Mouse (Mus musculus): ENCODE results near the gene Mad1l1. TPM values are rescaled to one million over a fixed set of nuclear protein-coding genes. Genes with fewer than 3 reads are reported as not detected.

Gene Mad1l1
- polyA plus RNA-seq, 1 experiment from 2014 or later: 27.8 TPM

DNA sequence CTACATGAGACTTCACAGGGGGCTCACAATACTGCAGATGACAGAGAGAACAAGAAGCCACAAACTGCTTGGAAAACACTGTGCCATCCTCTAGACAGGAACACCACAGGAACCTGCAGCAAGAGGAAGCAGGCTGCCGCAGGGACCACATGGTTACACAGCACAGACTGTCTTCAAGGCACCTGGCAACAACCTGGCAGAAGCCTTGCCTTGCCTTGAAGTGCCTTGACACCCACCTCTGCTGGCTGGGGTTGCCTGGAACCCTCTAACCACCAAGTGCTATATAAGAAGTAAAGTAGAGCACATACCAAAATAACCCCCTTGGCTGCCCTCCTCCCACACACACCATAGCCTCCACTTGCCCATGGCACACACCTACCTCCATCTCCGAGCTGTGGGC is 177.8 kb downstream of the Mad1l1 start:
- Histone ChIP-seq H3K27me3 (ENCODE audit: control insufficient read depth, insufficient read depth, low read length) (no peaks in the 10 kb centered on the region), H3K4me3 (ENCODE audit: low read length) (no peak overlapping the region), H3K9ac (ENCODE audit: low read length) (no peak overlapping the region), H3K36me3 (ENCODE audit: control insufficient read depth, insufficient read depth) (no peaks in the 10 kb centered on the region), H3K27ac (ENCODE audit: low read length) (no peak overlapping the region), H3K9me3 (replicated peaks; ENCODE audit: control insufficient read depth, low read length) (no peaks in the 10 kb centered on the region), H3K4me2 (ENCODE audit: low read depth, low read length) (no peak overlapping the region), H3K4me1 (ENCODE audit: control insufficient read depth, insufficient read depth, low read length) (peaks cover 4% of the 10 kb centered on the region; the same call in 1 of the 2 replicates)
- 89% methylated on average over 2 of the region's 2 CpGs for WGBS
- no peak for ATAC-seq (replicated peaks; ENCODE audit: extremely low read depth, insufficient read depth, low FRiP score)

DNA sequence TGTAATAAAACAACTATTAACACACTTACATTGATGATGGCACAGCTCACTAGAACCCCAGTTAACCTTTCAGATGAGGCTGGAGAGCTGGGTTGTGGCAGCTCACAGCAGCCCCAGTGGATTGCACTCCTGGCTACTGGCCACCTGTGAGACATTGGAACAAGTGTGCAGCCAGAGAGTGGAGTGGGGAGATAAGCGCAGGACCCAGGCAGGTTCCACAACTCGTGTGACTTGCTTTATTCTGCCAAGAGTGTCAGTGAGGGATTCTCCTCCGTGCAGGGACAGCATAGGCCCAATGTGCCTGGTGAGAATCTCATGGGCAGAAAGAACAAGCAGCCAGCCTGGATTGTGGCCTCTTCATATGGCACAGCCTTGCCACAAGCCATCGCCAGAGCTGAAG is 180.0 kb downstream of the Mad1l1 start:
- Histone ChIP-seq H3K9me3 (replicated peaks; ENCODE audit: control insufficient read depth, low read length) (no peaks in the 10 kb centered on the region), H3K36me3 (ENCODE audit: control insufficient read depth, insufficient read depth) (no peaks in the 10 kb centered on the region), H3K4me3 (ENCODE audit: low read length) (no peak overlapping the region), H3K27ac (ENCODE audit: low read length) (no peak overlapping the region), H3K4me2 (ENCODE audit: low read depth, low read length) (no peak overlapping the region), H3K9ac (ENCODE audit: low read length) (no peak overlapping the region), H3K4me1 (ENCODE audit: control insufficient read depth, insufficient read depth, low read length) (peaks cover 8% of the 10 kb centered on the region), H3K27me3 (ENCODE audit: control insufficient read depth, insufficient read depth, low read length) (no peaks in the 10 kb centered on the region)
- 49% methylated on average over 4 of the region's 4 CpGs for WGBS
- ATAC-seq (replicated peaks; ENCODE audit: extremely low read depth, insufficient read depth, low FRiP score): peak; percentile 55; the same call in 1 of the 2 replicates

DNA sequence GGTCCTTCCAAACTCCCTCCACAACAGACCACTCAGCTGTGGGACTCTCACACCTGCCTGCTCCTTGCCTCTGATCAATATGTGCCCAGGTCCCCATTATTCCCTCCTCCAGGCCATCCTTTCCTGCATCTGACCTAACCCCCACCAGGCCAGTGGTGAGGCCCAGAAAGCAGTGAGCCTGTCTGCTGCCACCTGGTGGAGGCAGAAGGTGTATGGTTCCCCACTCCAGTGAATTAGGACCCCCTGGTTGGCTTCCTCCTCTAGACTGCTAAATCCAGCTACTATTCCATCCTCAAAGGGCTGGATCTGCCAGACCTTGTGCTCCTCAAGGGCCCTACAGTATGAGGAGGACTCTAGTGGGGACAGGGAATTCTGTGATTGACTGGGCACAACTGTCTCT is 181.1 kb downstream of the Mad1l1 start:
- H3K9me3 ChIP-seq (replicated peaks; ENCODE audit: control insufficient read depth, low read length): no peaks in the 10 kb centered on the region
- no peak for ATAC-seq (replicated peaks; ENCODE audit: extremely low read depth, insufficient read depth, low FRiP score)
- H3K27me3 ChIP-seq (ENCODE audit: control insufficient read depth, insufficient read depth, low read length): no peaks in the 10 kb centered on the region
- no peak overlapping the region for H3K9ac ChIP-seq (ENCODE audit: low read length)
- no peaks in the 10 kb centered on the region for H3K36me3 ChIP-seq (ENCODE audit: control insufficient read depth, insufficient read depth)
- no peak overlapping the region for H3K27ac ChIP-seq (ENCODE audit: low read length)
- no peak overlapping the region for H3K4me2 ChIP-seq (ENCODE audit: low read depth, low read length)
- H3K4me1 ChIP-seq (ENCODE audit: control insufficient read depth, insufficient read depth, low read length): peaks cover 18% of the 10 kb centered on the region
- H3K4me3 ChIP-seq (ENCODE audit: low read length): no peak overlapping the region

DNA sequence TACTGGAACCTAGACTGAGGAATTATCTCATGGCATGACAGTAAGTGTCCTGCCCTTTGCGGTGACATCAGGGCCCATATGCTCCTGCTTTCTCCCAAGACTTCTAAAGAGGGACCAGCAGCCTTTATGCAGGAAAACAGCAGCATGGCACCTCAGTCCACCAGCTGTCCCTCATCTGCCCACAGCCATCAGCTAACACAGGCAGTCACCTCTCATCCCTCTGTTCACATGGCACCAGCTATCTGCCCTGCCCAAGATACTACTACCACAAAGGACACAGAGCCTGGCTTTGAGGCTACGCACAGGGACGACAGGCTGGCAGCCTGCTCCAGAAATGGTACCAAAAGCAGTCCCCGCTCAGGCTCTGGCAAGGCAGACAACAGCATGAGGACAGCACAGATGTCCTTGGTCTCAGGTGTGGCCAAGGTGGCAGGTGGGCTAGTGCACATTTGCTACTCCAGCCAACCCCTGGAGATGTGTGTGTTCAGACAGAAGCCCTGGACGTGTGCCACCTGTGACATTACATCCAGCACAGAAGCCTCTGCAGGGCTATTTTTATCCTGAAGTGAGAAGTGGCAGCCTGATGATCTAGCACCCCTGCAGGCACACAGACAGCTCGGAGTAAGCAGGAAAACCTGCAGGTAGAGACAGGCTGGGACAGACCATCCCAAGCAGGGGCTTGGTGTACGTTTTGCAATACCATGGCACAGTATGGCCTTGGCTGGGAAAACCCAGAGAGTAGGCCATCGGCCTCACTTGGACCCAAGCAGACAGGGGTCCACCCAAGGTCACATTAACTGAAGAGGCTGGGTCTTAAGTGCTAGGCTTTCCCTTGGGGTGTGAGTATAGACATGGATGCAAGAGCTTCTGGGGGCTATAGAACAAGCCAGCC is 185.4 kb downstream of the Mad1l1 start:
- 60% methylated on average over 8 of the region's 8 CpGs for WGBS
- H3K9ac ChIP-seq (ENCODE audit: low read length): peak overlapping the region; percentile 30; the same call in 1 of the 2 replicates
- no peaks in the 10 kb centered on the region for H3K27me3 ChIP-seq (ENCODE audit: control insufficient read depth, insufficient read depth, low read length)
- H3K9me3 ChIP-seq (replicated peaks; ENCODE audit: control insufficient read depth, low read length): no peaks in the 10 kb centered on the region
- H3K4me1 ChIP-seq (ENCODE audit: control insufficient read depth, insufficient read depth, low read length): peaks cover 14% of the 10 kb centered on the region
- no peak overlapping the region for H3K4me3 ChIP-seq (ENCODE audit: low read length)
- no peak overlapping the region for H3K4me2 ChIP-seq (ENCODE audit: low read depth, low read length)
- ATAC-seq (replicated peaks; ENCODE audit: extremely low read depth, insufficient read depth, low FRiP score): peak; percentile 73
- H3K27ac ChIP-seq (ENCODE audit: low read length): peak overlapping the region; percentile 67
- H3K36me3 ChIP-seq (ENCODE audit: control insufficient read depth, insufficient read depth): no peaks in the 10 kb centered on the region

DNA sequence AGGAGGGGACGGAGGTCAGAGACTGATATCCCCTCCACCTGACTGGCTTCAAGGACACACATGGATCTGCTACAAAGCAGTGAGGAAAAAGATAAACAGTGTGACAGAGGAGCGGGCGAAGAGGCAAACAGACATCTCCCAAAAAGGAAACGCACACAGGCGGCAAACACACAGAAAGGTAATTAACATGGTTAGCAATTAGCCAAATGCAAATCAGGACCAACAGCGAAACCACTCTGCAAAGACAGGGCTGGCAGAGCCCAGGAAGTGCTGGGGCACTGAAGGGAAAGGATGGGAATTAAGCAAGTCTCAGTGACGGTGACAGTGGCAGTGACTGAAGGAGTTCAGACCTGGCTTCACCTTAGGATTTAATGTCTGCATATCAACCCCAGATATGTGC is 187.3 kb downstream of the Mad1l1 start:
- no peak overlapping the region for H3K27ac ChIP-seq (ENCODE audit: low read length)
- no peaks in the 10 kb centered on the region for H3K9me3 ChIP-seq (replicated peaks; ENCODE audit: control insufficient read depth, low read length)
- 87% methylated on average over 7 of the region's 7 CpGs for WGBS
- H3K4me1 ChIP-seq (ENCODE audit: control insufficient read depth, insufficient read depth, low read length): peaks cover 14% of the 10 kb centered on the region
- H3K4me2 ChIP-seq (ENCODE audit: low read depth, low read length): no peak overlapping the region
- no peaks in the 10 kb centered on the region for H3K36me3 ChIP-seq (ENCODE audit: control insufficient read depth, insufficient read depth)
- H3K9ac ChIP-seq (ENCODE audit: low read length): no peak overlapping the region
- H3K4me3 ChIP-seq (ENCODE audit: low read length): no peak overlapping the region
- no peaks in the 10 kb centered on the region for H3K27me3 ChIP-seq (ENCODE audit: control insufficient read depth, insufficient read depth, low read length)
- no peak for ATAC-seq (replicated peaks; ENCODE audit: extremely low read depth, insufficient read depth, low FRiP score)

DNA sequence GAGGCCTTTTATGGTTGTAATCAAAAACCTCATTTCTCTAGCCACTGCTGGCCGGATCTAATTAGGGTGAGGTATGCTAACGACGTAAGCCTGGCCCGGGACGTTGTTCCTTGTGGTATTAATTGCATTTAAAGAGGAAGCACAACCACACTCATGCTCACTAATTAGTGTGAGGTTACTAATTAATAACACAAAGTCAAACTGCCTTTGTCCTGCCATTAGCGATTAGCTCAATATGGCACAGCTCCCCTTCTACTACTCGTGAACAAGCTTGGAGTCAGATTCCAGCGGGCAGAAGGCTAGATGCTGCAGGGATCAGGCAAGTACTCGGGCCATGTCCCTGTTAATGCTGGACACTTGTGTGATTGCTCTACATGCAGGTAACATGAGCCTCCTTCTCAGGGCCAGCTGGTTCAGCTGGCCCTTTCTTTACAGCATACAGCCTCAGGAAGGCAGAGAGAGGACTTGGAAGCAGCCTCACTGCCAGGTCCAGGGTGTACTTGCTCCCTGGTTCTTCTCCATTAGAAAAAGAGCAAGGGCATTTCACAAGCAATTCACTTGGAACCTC is 192.9 kb downstream of the Mad1l1 start:
- no peaks in the 10 kb centered on the region for H3K27me3 ChIP-seq (ENCODE audit: control insufficient read depth, insufficient read depth, low read length)
- H3K9me3 ChIP-seq (replicated peaks; ENCODE audit: control insufficient read depth, low read length): no peaks in the 10 kb centered on the region
- WGBS: 88% methylated on average over 9 of the region's 9 CpGs
- no peak overlapping the region for H3K4me3 ChIP-seq (ENCODE audit: low read length)
- no peaks in the 10 kb centered on the region for H3K4me1 ChIP-seq (ENCODE audit: control insufficient read depth, insufficient read depth, low read length)
- H3K9ac ChIP-seq (ENCODE audit: low read length): no peak overlapping the region
- no peak overlapping the region for H3K4me2 ChIP-seq (ENCODE audit: low read depth, low read length)
- ATAC-seq (replicated peaks; ENCODE audit: extremely low read depth, insufficient read depth, low FRiP score): no peak
- H3K27ac ChIP-seq (ENCODE audit: low read length): no peak overlapping the region
- H3K36me3 ChIP-seq (ENCODE audit: control insufficient read depth, insufficient read depth): no peaks in the 10 kb centered on the region

DNA sequence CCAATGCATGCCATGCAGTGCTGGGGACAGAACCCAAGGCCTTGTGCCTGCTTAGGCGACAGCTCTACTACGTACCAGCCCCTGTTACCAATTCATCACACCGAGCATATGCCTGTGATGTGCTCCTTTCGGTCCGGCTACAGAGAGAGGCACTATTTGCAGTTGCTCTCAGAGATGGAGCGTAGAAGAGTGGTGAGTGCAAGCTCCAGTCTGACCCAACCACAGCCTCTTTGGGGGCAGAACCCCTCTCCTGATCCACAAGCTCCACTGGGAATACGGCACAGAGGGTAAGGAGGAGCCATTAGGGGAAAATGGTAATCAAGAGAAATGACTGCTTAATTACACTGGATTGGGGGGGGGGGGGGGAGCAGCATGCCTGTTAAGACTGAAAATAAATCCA is 193.4 kb downstream of the Mad1l1 start:
- H3K4me1 ChIP-seq (ENCODE audit: control insufficient read depth, insufficient read depth, low read length): no peaks in the 10 kb centered on the region
- no peak for ATAC-seq (replicated peaks; ENCODE audit: extremely low read depth, insufficient read depth, low FRiP score)
- H3K9ac ChIP-seq (ENCODE audit: low read length): no peak overlapping the region
- 96% methylated on average over 7 of the region's 7 CpGs for WGBS
- H3K27me3 ChIP-seq (ENCODE audit: control insufficient read depth, insufficient read depth, low read length): no peaks in the 10 kb centered on the region
- no peak overlapping the region for H3K27ac ChIP-seq (ENCODE audit: low read length)
- H3K4me2 ChIP-seq (ENCODE audit: low read depth, low read length): no peak overlapping the region
- no peak overlapping the region for H3K4me3 ChIP-seq (ENCODE audit: low read length)
- no peaks in the 10 kb centered on the region for H3K36me3 ChIP-seq (ENCODE audit: control insufficient read depth, insufficient read depth)
- H3K9me3 ChIP-seq (replicated peaks; ENCODE audit: control insufficient read depth, low read length): no peaks in the 10 kb centered on the region

DNA sequence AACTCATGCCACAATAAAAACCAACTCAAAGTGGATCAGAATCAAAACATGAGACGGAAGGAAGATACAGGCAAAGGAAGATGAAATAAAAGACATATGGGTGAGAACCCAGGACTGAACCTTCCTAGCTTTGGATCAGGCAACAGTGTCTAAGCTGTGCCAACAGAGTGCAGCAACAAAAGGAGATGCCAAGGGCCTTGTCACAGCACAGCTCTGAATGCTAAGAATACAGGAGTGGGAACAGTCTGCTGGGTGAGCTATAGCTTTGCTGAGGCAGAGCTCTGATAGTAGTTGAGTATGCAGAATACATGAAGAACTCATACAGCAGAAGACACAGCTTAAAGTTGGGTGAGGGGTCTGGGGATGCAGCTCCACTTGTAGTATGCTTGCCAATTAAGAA is 196.7 kb downstream of the Mad1l1 start:
- no peaks in the 10 kb centered on the region for H3K36me3 ChIP-seq (ENCODE audit: control insufficient read depth, insufficient read depth)
- WGBS: 95% methylated on average over 1 of the region's 1 CpGs
- no peak overlapping the region for H3K27ac ChIP-seq (ENCODE audit: low read length)
- H3K4me1 ChIP-seq (ENCODE audit: control insufficient read depth, insufficient read depth, low read length): no peaks in the 10 kb centered on the region
- H3K9ac ChIP-seq (ENCODE audit: low read length): no peak overlapping the region
- no peaks in the 10 kb centered on the region for H3K27me3 ChIP-seq (ENCODE audit: control insufficient read depth, insufficient read depth, low read length)
- ATAC-seq (replicated peaks; ENCODE audit: extremely low read depth, insufficient read depth, low FRiP score): no peak
- H3K4me3 ChIP-seq (ENCODE audit: low read length): no peak overlapping the region
- no peaks in the 10 kb centered on the region for H3K9me3 ChIP-seq (replicated peaks; ENCODE audit: control insufficient read depth, low read length)
- H3K4me2 ChIP-seq (ENCODE audit: low read depth, low read length): no peak overlapping the region

DNA sequence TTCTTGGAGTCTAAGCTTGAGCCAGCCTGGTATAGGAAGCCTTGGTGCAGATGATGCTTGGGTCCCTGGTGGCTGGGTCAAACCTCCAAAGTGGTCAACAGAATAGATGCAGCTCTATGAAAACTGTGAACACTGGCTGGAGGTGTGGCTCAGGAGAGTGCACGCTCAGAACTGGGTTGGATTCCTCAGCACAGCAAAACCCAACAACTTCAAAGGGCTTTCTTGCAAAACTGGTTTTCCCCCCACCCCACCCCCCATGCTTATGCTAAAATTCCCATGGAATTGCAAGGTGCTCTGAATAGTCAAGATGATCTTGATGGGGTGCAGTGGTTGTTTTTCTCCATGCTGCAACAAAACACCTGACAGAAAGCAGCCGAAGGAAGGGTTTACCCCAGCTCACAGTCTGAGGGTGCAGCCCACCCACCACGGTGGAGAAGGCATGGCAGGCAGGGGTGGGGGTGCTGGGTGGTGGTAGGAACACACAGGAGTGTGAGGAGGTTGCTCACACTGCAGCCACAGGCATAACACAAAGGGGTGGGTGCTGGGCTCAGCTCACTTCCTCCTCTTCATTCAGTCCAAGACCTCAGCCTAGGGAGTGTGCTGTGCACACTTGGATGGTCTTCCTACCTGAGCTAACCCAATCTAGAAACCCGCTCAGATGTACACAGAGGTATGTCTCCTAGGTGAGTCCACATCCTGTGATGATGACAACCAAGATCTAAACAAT is 197.5 kb downstream of the Mad1l1 start:
- no peaks in the 10 kb centered on the region for H3K9me3 ChIP-seq (replicated peaks; ENCODE audit: control insufficient read depth, low read length)
- no peaks in the 10 kb centered on the region for H3K36me3 ChIP-seq (ENCODE audit: control insufficient read depth, insufficient read depth)
- H3K27ac ChIP-seq (ENCODE audit: low read length): no peak overlapping the region
- no peak overlapping the region for H3K4me3 ChIP-seq (ENCODE audit: low read length)
- H3K4me1 ChIP-seq (ENCODE audit: control insufficient read depth, insufficient read depth, low read length): no peaks in the 10 kb centered on the region
- 78% methylated on average over 4 of the region's 4 CpGs for whole genome bisulfite sequencing
- no peak for ATAC-seq (replicated peaks; ENCODE audit: extremely low read depth, insufficient read depth, low FRiP score)
- no peak overlapping the region for H3K4me2 ChIP-seq (ENCODE audit: low read depth, low read length)
- H3K27me3 ChIP-seq (ENCODE audit: control insufficient read depth, insufficient read depth, low read length): no peaks in the 10 kb centered on the region
- no peak overlapping the region for H3K9ac ChIP-seq (ENCODE audit: low read length)

Data from heart, embryonic 16.5 days (tissue).